Mouse (Mus musculus) gastrocnemius, adult 18-20 months (tissue): ENCODE data around the gene Xbp1. TPM values are rescaled to one million over a fixed set of nuclear protein-coding genes. Genes with fewer than 3 reads are reported as not detected.
"Not testable (repeated sequence)": the region's sequence is repeated elsewhere in the genome, so short reads cannot be mapped to it uniquely, and the experiment has no call there.

Experiments used
- DNase-seq: peaks from one replicate; pipeline ENCODE4 v3.0.0; 2021; ENCODE audit warnings: low spot score
- total RNA-seq, 2 experiments: library from RNA; stranded (reverse); gene quantifications; 2 replicates each; pipeline ENCODE4 v1.2.3; 2021

Gene Xbp1
- total RNA-seq, 2 experiments from 2014 or later, result 64.1 to 66.8 TPM

GRCm38 (mm10) chr11:5500903-5501741 is 19.3 kb upstream of the Xbp1 start:
- no peak for DNase-seq

DNA sequence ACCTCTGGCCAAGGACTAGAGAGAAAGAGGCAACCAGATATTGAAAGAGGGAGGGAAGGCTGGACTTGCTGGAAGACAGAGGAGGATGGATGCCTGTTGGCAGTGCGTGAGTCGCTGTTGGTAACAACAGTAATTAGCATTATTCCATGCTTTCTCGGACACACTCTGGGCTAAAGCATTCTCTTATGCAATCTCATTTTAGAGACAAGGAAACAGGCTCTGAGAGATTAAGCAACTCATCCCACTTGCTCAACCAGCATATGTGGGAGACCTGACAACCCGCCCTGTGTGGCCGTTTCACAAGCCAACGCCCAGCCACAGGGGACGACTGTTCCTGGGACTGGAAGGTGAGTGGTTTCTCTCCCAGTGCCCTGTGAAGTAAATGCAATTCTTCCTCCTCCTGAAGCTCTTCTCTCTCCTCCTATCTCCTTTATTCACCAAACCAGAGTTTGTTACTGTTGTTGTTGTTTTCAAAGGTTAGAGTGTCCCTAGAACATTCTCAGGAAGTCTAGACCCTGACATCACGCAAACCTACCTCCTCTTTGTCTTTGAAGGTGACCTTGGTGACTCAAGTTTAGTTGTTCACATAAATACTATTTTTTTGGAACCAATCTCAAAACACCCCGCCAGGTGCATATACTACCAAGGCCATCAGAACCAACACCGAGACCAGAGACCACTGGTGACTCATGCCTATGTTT is 18.0 kb upstream of the Xbp1 start:
- DNase-seq, result peak; percentile 54

DNA sequence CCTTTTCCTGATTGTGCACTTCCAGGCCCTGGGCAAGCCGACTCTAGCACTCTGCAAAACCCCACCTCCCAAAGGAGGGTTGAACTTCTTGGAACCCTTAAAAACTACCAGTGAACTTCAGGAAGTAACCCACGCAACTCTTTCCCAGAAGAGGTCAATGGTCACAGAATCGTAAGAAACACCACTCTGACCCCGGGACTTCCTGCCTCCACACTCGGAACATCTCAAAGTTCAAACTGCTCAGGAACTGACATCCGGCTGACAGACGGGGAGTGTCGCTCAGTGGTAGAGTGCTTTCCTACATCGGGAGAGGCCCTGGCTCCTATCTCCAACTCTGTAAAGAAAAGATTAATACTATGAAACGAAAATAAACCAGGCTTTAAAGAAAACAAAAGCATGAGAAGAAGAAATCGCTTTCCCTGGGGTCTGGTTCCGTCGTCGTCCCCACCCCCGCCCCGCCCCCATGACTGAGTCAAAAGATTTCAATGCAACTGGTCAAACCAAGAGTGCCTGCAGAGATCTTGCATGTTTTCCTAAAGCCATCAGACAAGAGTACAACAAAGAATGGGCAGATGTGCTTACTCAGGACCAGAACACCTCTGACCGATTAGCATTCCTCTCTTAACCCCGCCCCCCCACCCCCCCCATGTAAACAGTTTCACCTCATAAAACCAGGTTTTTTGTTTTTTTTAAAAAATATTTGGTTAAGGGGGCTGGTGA is 14.4 kb upstream of the Xbp1 start:
- peak; percentile 23 for DNase-seq

DNA sequence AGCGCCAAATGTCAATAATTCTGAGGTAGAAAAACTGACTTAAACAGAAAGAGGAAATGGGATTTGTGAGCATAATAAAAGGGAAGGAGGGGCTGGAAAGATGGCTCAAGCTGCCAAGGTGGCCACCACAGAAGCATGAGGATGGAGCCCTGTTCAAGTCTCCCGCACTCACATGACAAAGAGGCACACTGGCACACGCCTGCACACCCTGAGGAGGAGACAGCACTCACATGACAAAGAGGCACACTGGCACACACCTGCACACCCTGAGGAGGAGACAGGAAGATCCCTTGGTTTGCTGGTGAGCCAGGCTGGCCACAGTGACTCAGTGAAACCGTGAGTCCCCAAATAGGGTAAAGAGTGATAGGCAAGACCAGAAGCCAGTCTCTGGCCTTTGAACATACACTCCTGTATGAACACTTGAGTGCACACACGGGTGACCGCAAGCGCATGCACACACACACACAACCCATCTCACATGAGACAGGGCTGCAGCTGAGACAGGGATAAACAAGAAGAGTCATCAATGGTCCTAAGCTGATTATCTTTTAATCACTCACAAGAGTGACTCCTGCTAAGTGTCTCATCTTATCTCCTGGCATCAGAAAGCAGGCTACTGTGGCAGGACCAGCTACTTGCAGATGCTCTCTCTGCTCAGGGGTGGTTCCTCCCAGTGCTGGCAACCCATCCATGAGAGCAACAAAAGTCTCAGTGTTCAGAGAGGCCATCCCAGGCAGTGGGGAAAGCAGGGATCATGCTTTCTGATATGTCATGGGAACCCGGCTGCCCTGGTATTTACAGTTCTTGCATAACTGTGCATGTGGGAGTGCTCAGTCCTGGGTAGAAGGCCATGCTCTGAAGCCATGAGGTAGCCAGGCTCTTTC is 11.0 kb upstream of the Xbp1 start:
- no peak for DNase-seq

- no peak for DNase-seq
Observed at GRCm38 (mm10) chr11:5510099-5510391, 10.4 kb upstream of the Xbp1 start.

GRCm38 (mm10) chr11:5510686-5511085 is 9.8 kb upstream of the Xbp1 start:
- not testable (repeated sequence) for DNase-seq

DNA sequence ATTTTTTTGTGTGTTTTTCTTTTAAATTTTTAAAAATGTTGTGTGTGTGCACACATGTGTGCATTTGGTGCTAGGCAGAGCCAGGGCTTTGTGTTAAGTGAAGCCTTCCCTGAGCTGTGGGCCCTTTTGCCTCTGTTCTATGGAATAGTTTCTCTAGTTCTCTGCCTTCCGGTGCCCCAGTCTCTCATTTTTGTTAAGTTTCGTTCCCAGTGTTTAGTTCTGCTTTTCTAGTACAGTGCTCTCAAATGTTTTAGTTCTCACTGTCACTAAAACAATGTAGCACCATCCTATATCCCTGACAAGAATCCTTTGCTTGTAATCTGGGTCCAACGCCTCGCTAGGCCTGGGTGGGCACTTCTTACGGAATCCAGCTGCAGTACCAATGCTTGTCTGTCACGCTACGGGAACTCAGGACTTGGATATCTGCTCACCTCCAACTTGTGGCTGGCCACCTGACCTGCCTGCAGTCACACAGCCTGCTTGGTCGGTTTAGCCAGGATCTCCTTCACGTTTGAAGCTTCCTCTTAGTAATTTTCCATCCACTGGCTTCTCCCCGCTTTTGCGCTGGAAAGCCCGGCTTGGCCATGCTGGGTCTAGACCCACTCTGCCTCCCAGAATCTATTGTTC is 8.2 kb upstream of the Xbp1 start:
- no peak for DNase-seq

GRCm38 (mm10) chr11:5512961-5513360 is 7.5 kb upstream of the Xbp1 start:
- no peak for DNase-seq

DNA sequence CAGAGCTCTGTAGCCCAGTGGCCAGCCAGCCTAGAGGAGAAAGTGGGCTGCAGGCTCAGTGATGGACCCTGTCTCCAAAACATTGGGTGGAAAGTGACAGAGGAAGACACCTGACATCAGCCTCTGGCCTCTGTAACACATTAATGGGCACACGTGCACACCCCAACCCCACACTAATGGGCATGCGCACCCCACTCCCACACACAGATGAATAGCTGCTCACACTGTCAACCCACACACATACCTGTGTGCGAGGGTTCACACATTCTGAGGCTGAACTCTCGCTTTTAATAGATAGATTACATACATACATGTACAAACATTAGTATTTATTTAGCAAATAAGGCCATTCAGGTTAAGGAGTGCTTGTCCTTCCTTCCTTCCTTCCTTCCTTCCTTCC is 6.4 kb upstream of the Xbp1 start:
- DNase-seq, result no peak

DNA sequence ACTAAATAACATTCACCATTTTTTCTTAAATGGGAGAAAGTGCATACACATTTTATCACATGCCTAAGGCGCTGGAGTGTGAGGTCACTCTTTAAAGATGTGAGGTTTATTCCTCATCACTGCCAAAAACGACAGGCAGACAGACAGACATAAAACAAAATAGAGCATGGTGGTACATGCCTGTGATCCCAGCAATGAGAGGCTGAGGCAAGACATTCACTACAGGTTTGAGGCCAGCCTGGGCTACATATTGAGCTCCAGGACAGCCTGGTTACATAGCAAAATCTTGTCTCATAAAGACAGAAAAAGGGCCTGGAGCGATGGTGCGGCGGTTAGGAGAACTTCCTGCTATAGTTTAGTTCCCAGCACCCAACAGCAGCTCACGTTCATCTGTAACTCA is 5.3 kb upstream of the Xbp1 start:
- DNase-seq, result no peak

DNA sequence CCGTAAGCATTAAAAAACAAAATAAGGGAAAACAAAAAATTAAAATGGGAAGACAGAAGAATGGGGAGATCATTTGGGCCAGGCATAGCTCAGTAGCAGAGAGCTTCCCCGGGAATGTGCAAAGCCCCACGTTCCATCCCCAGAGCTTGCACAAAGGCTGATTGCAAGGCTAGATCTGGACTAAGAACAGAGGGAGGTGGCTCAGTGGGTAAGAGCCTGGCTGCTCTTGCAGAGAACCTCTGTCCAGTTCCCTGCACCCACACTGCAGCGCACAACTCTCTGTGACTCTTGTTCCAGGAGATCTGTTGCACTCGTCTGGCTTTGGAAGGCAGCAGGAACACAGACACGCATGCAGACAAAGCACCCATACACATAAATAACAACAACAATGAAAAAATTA is 4.8 kb upstream of the Xbp1 start:
- no peak for DNase-seq

DNA sequence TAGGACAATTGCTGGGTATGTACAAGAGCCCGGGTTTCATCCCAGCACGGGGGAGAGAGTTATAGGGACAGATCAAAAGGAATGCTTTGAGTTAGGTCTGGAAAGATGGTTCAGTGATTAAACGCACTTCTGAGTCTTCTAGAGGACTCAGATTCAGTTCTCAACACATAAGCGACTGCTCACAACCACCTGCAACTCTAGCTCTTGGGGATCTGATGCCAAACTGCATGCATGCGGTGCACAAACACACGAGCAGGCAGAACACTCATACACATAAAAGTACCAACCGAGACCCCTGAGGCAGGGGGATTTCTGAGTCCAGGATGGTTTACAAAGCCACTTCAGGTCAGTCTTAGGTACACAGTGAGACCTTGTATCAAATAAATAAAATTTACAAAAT is 4.3 kb upstream of the Xbp1 start:
- no peak for DNase-seq

DNA sequence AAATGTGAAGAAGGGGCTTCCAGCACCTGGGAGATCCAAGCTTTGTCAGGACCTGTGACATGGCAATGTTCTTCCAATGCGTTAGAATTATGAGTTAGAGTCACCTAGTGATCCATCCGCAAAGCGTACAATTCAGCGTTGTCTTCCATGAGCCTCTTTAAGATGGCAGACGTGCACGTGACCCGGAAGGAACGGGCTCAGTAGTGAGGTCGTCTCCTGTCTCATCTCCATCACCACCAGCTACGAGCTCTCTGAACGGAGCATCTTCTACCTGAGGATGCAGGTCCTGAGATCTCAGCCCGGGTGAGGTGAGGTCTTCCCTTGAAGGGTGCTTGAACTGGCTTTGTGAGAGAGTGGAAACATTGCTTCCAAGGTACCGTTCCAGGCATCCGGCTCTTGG is 3.8 kb upstream of the Xbp1 start:
- no peak for DNase-seq

DNA sequence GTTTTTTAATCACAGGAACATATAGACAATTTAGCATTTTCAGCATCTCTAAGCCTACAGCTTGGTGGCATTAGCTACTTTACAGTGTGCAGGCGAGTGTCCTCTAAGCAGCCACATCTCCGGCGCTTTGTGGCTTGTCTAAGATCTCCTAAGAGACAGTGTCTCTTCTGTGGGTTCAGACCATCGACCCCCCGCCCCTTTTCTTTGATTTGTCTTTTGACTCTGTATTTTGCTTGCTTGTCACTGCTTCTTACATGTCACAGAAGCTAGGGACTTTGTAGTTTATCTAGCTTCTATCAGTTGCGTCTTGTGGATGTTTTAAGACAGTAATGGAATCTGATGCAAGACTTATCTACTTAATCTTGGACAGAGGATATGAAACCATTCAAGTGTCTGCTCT is 3.1 kb upstream of the Xbp1 start:
- no peak for DNase-seq

GRCm38 (mm10) chr11:5519681-5520080 is 778 bp upstream of the Xbp1 start:
- DNase-seq, result no peak

DNA sequence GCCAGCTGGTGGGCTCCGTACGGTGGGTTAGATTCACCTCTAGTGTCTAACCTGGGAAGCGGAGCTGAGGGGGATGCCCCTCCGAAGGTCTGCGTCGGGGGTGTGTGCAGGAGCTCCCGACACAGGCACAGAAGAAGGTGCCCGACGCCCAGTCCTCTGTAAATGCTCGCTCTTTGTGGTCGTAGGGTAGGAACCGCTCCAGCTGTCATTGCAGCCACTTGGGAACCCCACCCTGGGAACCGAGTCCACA is 732 bp downstream of the Xbp1 start:
- no peak for DNase-seq

- DNase-seq, result peak; percentile 83
Observed at GRCm38 (mm10) chr11:5521516-5522291, 1.2 kb downstream of the Xbp1 start.

DNA sequence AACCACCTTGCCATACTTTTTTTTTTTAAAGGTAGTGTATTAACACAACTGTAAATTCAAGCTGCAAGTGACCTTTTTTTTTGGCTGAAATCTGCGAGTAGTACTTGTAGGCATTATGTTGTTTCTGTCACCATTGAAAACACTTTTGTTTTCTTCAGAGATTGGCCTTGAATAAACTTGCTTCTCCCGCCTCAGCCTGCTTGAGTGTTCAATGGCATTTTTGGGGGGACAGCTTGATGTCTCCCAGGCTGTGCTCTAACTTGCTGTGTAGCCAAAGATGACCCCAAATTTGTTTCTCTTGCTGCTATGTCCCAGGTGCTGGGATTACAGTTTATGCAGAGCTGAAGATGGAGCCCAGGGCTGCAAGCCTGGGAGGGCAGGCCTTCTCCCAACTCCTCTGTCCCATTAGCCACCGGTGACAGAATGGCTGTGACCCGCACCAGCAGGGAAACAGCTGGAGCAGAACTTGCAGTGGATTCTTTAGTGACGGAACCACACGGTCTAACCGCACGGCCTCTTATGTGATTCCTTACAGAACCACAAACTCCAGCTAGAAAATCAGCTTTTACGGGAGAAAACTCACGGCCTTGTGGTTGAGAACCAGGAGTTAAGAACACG is 2.4 kb downstream of the Xbp1 start:
- no peak for DNase-seq

GRCm38 (mm10) chr11:5525418-5525817 is 5.0 kb downstream of the Xbp1 start:
- DNase-seq, result no peak
